Mouse (Mus musculus) kidney, postnatal 10 days (tissue): ENCODE measurements at regions not wholly inside any gene's neighbourhood (a gene's known extent, or its start where the extent isn't known, plus 50 kb on each side); places are given as distances from the start of the nearest gene placed in this dataset.

Experiments used
- DNase-seq: peaks from one replicate; pipeline ENCODE4 v3.0.0; 2021; ENCODE audit warnings: mixed read lengths

- DNase-seq: peak; percentile 34
These were observed 349.5 kb downstream of the Ajap1 start for GRCm38 (mm10) chr4:153133147-153133546.

- DNase-seq: no peak
These were observed 353.3 kb downstream of the Ajap1 start for GRCm38 (mm10) chr4:153129345-153129744.

- no peak for DNase-seq
These were observed 354.4 kb downstream of the Ajap1 start for GRCm38 (mm10) chr4:153128162-153128561.

GRCm38 (mm10) chr4:153120480-153120879, 362.1 kb downstream of the Ajap1 start:
- DNase-seq: peak; percentile 18

DNA sequence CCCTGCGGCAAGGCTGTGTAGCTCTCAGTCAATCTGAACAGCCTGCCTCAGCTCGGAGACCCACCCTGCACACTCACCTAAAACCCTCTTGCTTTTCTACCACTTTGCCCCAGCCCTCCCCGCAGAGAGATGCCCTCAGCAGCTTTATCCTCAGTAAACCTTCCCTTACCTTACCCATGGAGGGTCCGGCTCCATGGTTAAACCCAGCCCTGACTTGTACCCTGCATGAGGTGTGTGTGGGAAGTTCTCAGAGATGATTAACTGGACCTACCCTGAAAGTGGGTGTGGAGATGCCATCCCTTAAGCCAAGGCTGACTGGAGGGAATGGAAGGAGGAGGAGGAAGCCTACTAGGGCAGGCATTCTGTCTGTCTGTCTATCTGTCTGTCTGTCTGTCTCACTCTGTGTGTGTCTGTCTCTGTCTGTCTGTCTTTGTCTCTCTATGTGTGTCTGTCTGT, 362.9 kb downstream of the Ajap1 start:
- DNase-seq: peak; percentile 28

DNA sequence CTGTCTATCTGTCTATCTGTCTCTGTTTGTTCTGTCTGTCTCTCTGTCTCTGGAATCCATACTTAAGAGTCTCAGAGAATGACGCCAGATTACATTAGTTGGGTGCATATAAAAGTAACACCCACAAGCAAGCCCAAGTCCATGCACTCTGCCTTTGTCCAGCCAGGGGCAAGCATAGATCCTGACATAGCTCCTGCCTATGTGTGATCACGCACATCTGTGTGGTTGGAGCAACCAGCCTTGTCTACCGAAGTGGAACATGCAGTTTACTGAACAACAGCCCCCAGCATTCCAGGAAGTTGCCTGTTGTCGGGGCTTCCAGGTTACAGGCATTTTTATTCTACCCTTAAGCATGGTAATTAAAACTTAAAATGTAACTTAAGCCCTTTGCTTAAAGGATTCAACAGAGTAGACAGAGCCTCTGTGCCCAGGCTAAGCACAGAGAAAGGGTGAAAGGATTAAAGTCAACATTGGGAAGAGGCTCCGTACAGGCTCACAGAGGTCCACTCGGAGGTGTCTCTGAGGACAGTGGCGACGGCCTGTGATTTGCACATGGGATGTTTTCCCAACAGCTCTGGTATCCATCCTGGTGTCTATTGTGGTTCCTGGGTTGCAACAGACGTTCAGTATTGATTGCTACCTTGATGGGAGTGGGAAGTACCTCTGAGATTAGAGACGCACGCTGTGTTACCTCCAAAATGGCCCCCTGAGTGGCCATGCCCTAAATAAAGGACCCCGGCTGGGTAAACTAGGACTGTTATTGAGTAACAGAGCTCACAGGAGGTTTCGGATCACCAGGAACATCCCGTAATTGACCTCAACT, 363.6 kb downstream of the Ajap1 start:
- peak; percentile 20 for DNase-seq

DNA sequence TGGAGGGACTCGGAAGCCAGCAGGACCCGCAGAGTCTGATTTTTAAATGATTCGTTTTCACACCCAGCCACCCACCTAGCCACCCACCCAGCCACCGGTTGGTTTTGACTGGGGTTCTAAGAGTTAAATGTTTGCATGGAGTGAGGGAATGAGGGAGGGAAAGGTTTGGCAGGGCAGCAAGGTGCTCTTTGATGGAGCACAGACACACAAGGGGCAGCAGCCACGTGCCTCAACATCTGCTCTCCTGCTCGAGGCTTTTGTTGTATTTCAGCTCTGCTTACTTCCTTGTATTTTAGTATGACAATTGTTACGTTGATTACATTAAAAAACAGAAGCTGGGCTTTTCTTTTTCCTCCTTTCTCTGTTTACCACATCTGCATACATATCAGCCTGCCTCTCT, 367.6 kb downstream of the Ajap1 start:
- no peak for DNase-seq

DNA sequence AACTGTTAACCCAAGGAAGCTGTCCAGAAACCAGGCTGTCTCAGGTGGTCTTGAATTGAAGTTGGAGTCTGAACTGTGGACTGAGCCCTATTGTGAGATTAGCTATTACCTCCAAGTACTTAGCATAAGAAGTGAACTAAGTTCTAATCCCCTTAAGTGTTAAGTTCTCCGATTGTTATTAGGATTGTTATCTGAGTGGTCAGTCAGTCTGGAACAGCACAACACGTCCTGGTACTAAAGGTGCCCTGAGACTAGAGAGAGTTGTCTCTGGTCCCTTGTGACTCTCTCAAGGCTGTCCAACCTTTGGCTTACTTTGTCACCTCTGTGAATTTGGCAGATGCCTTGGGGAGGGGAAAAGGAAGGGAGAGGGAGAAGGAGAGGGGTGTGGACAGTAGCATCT, 369.0 kb downstream of the Ajap1 start:
- DNase-seq: no peak

- peak; percentile 62 for DNase-seq
These were observed 372.3 kb downstream of the Ajap1 start for GRCm38 (mm10) chr4:153110291-153110746.

DNA sequence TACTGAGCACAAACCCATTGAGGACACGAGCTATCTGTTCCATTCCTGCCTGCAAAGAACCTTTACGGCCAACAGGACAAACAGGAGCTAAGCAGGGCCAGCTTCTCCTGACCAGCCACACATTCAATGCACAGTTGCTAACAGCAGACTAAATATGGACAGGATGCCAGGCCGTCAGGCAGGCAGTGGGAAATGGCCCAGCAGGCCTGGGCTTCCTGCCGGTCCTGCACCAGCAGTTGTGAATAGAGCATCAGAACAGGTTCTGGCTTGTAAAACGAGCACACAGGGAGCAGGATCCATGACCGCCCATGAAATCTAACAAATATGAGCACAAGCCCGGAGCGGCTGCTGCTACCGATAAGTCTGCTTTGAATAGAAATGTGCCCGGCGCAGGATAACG, 384.0 kb downstream of the Ajap1 start:
- no peak for DNase-seq

- DNase-seq: no peak
These were observed 385.0 kb downstream of the Ajap1 start for GRCm38 (mm10) chr4:153097601-153098000.

- no peak for DNase-seq
These were observed 389.5 kb downstream of the Ajap1 start for GRCm38 (mm10) chr4:153093129-153093528.

GRCm38 (mm10) chr4:153082166-153082565, 400.4 kb downstream of the Ajap1 start:
- DNase-seq: peak; percentile 49

- no peak for DNase-seq
These were observed 408.0 kb downstream of the Ajap1 start for GRCm38 (mm10) chr4:153074590-153074989.

DNA sequence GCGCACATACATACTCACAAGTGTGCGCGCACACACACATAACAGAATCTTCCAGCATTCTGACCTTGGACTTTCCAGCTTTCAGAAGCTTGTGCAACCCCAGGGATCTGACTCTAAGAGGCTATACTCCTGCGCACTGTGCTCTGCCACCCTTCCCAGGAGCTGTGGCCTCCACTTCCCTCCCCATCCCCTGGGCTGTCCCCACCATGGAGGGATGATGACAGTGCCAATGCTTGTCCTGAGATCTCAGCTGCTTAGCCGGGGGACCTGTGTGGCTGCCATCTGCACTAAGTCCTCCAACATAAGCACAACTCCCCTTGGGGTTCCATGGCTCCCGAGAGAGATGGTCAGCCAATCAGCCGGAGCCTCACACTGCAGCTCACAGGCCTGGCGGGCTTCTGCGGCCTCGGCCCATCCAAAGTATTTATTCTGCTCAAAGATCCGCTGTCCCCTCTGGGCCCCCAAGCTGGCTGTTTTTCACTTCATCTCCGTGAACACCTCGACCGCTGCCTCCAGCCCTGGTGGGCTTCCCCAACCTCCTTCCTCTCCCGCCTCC, 412.3 kb downstream of the Ajap1 start:
- DNase-seq: no peak

- no peak for DNase-seq
These were observed 414.1 kb downstream of the Ajap1 start for GRCm38 (mm10) chr4:153068484-153069033.

DNA sequence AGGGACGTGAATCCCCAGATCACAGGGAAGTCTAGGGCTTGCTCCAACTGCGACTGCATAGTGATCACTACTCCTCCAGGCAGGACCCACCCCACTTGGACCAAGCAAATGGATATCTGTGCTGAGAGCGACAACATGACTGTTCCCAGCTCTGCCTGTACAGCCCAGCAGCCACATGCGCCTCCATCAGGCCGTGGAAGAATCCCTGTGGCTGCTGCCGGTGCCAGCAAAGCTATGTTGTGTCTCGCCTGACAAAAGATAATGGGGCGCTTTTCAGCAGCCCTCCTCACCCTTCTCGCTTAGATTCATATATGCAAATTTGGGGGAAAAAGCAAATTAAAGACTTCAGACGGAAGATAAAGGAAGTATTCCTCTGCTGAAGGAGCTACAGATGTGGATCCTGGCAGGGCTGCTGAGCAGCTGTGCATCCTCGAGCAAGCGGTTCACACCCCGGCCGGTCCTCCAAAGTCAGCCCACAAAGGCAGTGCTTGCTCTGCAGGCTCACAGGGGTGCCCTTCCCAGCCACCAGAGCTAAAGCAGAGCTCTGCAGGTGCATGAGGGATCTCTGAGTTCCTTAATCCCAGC, 418.5 kb downstream of the Ajap1 start:
- DNase-seq: peak; percentile 22

GRCm38 (mm10) chr4:153063402-153063801, 419.2 kb downstream of the Ajap1 start:
- DNase-seq: peak; percentile 72

- DNase-seq: no peak
These were observed 424.5 kb downstream of the Ajap1 start for GRCm38 (mm10) chr4:153058152-153058551.

DNA sequence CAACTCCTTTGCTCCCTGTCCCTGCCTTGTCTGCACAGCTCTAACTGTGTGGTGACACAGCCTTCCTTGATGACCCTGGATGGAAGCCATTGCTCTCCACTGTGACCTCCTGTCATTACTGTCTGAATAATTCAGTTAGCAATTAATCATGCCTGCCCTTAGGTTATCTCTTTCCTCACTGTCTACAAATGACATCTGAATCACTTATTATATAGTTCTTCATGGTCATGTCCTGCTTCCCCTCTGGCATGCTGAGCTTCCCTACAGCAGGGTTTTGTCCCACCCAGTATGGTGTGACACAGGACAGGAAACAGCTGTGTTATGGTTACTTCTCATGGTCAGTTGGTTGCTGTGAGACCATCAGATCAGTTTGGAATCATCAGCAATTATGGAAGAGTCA, 458.9 kb downstream of the Ajap1 start:
- DNase-seq: peak; percentile 60

GRCm38 (mm10) chr4:153019211-153019610, 463.4 kb downstream of the Ajap1 start:
- peak; percentile 73 for DNase-seq

GRCm38 (mm10) chr4:153018138-153018921, 464.3 kb downstream of the Ajap1 start:
- no peak for DNase-seq

GRCm38 (mm10) chr4:153017816-153018137, 464.8 kb downstream of the Ajap1 start:
- peak; percentile 27 for DNase-seq
